Mouse (Mus musculus): ENCODE results near the gene Slc22a14.

The Slc22a14 gene

GRCm38 (mm10) chr9:119203617-119204016 lies 161.7 kb downstream of the Slc22a14 start:
- DNase-seq (ENCODE audit: low spot score), result no peak

- no peak for DNase-seq (ENCODE audit: low spot score)
These were observed 163.7 kb downstream of the Slc22a14 start for GRCm38 (mm10) chr9:119201653-119202052.

- no peak for DNase-seq (ENCODE audit: low spot score)
These were observed 166.0 kb downstream of the Slc22a14 start for GRCm38 (mm10) chr9:119199151-119199861.

- peak; percentile 10 for DNase-seq (ENCODE audit: low spot score)
These were observed 173.0 kb downstream of the Slc22a14 start for GRCm38 (mm10) chr9:119192202-119192990.

- DNase-seq (ENCODE audit: low spot score), result no peak
These were observed 184.1 kb downstream of the Slc22a14 start for GRCm38 (mm10) chr9:119181241-119181728.

- no peak for DNase-seq (ENCODE audit: low spot score)
These were observed 186.1 kb downstream of the Slc22a14 start for GRCm38 (mm10) chr9:119179292-119179691.

- no peak for DNase-seq (ENCODE audit: low spot score)
These were observed 197.7 kb downstream of the Slc22a14 start for GRCm38 (mm10) chr9:119167608-119168007.

GRCm38 (mm10) chr9:119165548-119165947 lies 199.8 kb downstream of the Slc22a14 start:
- no peak for DNase-seq (ENCODE audit: low spot score)

GRCm38 (mm10) chr9:119164743-119165142 lies 200.6 kb downstream of the Slc22a14 start:
- no peak for DNase-seq (ENCODE audit: low spot score)

- DNase-seq (ENCODE audit: low spot score), result no peak
These were observed 204.7 kb downstream of the Slc22a14 start for GRCm38 (mm10) chr9:119160689-119161088.

GRCm38 (mm10) chr9:119158861-119159260 lies 206.5 kb downstream of the Slc22a14 start, which contains the start of gene Gm47289:
Gm47289 (plus strand) TSS chr9:119159161.
- no peak for DNase-seq (ENCODE audit: low spot score)

GRCm38 (mm10) chr9:119156278-119157201 lies 208.8 kb downstream of the Slc22a14 start, which contains the start of gene Acaa1b:
Acaa1b (minus strand) TSS chr9:119157093.
- DNase-seq (ENCODE audit: low spot score), result no peak

GRCm38 (mm10) chr9:119155826-119156225 lies 209.5 kb downstream of the Slc22a14 start:
- no peak for DNase-seq (ENCODE audit: low spot score)

- DNase-seq (ENCODE audit: low spot score), result no peak
These were observed 209.9 kb downstream of the Slc22a14 start for GRCm38 (mm10) chr9:119155416-119155815.

- no peak for DNase-seq (ENCODE audit: low spot score)
These were observed 213.6 kb downstream of the Slc22a14 start for GRCm38 (mm10) chr9:119151751-119152150.

- no peak for DNase-seq (ENCODE audit: low spot score)
These were observed 215.8 kb downstream of the Slc22a14 start for GRCm38 (mm10) chr9:119149601-119150000.

- no peak for DNase-seq (ENCODE audit: low spot score)
These were observed 219.1 kb downstream of the Slc22a14 start for GRCm38 (mm10) chr9:119146098-119146770.

- no peak for DNase-seq (ENCODE audit: low spot score)
These were observed 219.7 kb downstream of the Slc22a14 start for GRCm38 (mm10) chr9:119145638-119146037.

- DNase-seq (ENCODE audit: low spot score), result no peak
These were observed 220.2 kb downstream of the Slc22a14 start for GRCm38 (mm10) chr9:119145137-119145536.

GRCm38 (mm10) chr9:119144696-119145095 lies 220.7 kb downstream of the Slc22a14 start:
- no peak for DNase-seq (ENCODE audit: low spot score)

GRCm38 (mm10) chr9:119143372-119143771 lies 222.0 kb downstream of the Slc22a14 start:
- no peak for DNase-seq (ENCODE audit: low spot score)

Data from T-cell, adult 2 months (primary cell).